Mouse (Mus musculus): ENCODE results near the gene Ppef2.

Ppef2 gene

DNA sequence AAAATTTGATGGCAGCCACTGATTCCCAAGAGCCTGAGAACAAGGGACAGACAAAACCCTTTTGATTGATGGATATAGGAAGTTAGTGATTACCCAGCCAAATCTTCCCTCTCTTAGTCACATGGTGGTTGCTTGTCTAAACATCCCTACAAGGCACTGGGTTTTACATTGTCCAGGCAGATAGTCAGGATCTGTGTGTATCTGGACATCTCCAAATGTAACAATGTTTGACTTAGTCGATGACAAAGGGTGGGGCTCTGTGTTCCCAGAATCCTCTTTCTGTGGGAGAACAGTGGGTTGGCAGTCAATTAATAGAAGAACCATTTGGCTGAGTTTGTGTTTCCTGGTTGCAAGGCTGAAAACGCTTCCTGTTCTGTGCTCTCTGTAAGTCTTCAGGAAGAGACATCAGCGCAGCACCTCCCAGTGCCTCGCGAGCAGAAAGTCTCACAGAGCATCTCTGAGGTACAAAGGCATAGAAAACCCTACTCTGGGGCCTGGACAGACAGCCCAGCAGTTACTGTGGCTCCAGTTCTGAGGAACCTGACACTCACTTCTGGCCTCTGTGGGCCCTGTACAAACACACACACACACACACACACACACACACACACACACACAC, 21.0 kb downstream of the Ppef2 start:
- no peak for DNase-seq

DNA sequence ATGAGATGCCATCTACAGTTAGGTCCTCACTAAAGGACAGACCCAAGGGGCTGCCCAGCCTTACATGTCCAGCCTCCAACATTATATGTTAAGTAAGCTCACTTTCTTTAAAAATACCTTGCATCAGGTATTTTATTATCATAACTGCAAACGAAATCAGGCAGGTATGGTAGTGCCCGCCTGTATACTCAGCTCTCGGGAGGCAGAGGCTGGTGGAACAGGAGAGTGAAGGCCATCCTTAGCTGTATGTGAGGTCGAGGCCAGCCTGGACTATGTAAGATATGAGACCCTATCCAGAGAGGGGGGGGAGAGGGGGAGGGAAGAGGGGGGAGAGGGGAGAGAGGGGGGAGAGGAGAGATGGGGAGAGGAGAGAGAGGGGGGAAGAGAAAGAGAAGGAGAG, 22.7 kb downstream of the Ppef2 start:
- DNase-seq, result no peak

DNA sequence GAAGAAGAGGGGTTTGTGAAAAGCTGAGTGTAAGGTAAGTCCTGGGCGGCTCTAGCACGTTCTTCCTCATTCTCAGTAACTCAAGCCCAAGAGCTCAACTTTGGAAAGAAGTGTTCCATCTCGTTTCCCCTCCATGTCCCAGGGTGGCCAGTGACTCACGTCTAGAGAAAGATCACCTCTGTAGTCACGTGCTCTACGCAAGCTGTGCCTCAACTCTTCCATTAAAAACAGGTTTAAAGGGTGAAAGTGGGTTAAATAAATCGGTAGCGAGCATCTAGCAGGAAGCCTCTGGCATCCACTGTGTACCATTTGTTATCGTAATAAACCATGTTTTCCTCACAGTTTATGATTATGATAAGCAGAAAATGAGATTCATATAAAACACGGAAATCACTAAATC, 24.2 kb downstream of the Ppef2 start:
- no peak for DNase-seq

- no peak for DNase-seq
Measured at GRCm38 (mm10) chr5:92230306-92230705, 25.8 kb downstream of the Ppef2 start.

- no peak for DNase-seq
Measured at GRCm38 (mm10) chr5:92229514-92229913, 26.6 kb downstream of the Ppef2 start.

DNA sequence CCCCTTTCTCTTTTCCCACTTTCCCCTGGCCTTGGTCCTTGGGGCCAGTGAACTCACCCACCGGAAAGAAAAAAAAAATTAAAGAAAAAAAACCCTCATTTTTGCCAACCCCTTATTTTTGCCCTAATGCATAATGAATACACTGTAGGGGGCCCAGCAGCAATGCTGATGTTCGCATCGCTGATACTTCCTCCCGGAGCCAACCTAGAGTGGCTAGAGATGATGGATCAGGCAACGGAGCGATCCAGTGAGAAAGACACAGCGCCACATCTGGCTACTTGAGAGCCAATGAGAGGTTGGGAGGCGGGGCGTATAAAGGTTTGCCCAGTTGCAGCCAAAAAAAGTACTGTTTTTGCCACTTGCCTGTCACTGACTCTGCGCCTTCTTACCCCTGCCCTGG, 27.3 kb downstream of the Ppef2 start:
- DNase-seq, result no peak

- no peak for DNase-seq
Measured at GRCm38 (mm10) chr5:92227782-92228181, 28.3 kb downstream of the Ppef2 start.

GRCm38 (mm10) chr5:92220287-92220902, 35.7 kb downstream of the Ppef2 start:
- DNase-seq, result peak; percentile 35 to 40

DNA sequence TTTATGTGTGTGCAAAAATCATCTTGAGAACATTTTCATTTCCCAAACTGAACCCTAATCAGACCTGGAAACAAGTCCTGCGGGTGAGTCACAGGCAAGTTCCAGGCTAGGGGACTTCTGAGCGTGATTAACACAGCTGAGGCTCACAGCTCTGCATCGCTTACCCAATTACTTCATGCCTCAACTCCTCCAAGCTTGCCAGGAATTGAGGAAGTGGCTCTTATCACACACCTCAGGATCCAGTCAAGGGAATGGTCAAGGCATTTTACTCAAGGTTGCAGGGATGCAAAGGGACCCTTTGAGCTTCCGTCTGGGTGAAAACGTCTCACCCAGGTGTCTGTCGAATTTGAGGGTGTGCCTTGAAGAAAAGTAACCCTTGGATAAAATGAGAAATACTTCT, 36.3 kb downstream of the Ppef2 start:
- DNase-seq, result peak in 1 of 2 experiments; percentile 19

DNA sequence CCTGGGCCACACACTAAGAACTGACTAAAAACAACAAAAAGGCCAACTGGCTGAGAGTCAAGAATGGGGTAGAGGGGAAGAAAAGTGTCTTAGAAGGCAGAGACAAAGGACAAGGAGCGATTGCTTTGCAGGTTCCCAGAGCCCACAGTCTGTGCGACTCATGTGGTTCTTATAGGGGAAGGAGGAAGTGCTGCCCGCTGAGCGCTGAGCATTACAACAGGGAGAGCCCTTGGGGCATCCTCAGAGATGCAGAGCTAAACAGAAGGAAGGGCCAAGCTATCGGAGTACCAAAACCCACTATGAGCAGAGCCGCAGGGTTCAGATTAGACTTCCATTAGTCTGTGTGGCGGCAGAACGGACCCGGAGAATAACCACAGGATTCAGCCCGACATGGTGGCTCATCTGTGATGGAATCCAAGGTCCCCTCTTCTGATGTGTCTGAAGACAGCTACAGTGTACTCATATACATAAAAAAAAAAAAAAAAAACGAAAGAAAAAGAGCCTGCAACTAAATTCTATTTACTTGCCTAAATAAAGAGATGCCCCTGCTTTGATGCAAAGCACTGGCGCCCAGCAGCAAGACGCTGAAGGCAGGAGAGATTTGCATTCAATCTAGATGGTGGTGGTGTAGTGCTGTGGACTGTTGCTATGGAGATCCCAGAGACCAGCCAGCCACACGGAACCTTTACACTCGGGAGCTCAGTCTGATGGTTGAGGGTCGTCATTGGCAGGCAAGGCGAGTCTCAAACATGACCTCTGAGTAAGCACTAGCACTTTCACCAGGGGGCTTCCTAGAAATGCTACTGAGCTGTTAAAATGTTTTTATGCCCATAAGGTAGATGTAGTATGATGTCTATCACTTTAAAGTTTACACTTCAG, 36.9 kb downstream of the Ppef2 start:
- no peak for DNase-seq

GRCm38 (mm10) chr5:92215308-92215707, 40.8 kb downstream of the Ppef2 start, which contains the start of gene U90926:
TSS of gene U90926 (minus strand) at chr5:92215408.
- DNase-seq, result no peak

DNA sequence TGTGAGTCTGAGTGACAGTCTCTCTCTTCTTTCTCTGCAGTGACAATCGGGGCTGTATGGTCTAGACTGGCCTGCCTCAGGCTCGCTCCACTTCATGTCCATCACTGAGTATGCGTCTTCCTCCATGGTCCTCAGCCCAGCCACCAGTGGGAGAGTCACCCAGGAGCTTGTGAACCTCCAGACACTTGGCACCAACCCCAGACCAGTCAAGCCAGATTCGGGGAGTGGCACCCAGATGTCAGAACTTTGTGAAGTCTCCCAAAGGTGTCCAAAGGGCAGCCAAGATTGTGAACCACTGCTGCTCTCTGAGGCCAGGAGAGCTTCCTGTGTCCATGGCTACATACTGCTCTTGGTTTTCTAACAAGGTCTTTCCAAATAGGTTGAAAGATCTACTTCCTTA, 43.8 kb downstream of the Ppef2 start:
- no peak for DNase-seq

DNA sequence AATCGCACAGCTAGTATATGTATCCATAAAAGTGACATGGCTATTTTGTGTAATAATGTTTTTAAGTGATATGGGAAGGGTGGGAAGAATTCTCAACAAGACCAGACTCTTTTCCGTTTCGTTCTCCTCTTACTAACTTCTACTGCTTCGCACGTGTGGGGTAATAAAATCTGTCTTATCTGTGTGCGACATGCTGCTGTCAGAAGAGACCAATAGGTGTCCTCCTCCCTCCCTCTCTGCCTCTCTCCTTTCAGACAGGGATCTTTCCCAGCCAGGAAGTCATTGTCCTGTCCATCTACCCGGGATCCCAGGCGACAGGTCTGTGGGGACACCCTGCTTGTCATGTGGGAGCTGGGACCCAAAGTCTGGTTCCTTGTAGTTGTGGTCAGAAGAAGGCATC, 45.9 kb downstream of the Ppef2 start:
- no peak for DNase-seq

DNA sequence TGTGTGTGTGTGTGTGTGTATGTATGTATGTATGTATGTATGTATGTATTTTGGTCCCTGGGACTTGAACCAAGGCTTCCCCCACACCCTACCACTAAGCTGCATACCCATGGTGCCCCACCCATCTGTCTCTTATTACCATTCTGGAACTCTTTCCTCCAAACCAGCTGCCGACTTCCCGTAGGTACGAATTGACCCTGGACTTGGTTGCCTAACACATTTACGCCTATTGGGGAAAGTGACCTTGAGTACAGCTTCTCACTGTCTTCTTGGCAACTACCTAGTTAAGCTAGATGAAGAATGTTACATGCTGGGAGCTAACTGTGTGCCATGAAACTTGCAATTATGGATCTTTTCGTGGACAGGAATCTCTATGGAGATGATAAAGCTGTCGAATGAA, 50.0 kb downstream of the Ppef2 start:
- no peak for DNase-seq

GRCm38 (mm10) chr5:92205706-92206105, 50.4 kb downstream of the Ppef2 start:
- DNase-seq, result no peak

DNA sequence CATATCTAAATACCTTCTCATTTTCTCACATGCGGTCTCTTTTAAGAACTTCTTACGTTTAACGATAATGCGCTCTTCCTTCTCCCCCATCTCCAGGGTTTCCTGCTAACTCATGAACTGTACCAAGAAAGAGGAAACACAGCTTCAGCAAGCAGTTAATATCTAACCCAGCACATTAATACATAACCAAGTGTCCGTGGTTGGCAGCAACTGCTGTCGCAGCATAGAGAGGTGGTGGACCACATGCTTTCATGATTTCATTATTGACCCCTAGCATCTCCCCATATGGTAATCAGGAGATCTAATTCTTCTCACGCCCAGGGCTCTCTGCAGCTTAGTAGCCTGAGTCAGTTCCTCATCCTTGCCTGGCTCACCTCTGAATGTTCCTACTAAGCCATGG, 50.9 kb downstream of the Ppef2 start:
- no peak for DNase-seq

DNA sequence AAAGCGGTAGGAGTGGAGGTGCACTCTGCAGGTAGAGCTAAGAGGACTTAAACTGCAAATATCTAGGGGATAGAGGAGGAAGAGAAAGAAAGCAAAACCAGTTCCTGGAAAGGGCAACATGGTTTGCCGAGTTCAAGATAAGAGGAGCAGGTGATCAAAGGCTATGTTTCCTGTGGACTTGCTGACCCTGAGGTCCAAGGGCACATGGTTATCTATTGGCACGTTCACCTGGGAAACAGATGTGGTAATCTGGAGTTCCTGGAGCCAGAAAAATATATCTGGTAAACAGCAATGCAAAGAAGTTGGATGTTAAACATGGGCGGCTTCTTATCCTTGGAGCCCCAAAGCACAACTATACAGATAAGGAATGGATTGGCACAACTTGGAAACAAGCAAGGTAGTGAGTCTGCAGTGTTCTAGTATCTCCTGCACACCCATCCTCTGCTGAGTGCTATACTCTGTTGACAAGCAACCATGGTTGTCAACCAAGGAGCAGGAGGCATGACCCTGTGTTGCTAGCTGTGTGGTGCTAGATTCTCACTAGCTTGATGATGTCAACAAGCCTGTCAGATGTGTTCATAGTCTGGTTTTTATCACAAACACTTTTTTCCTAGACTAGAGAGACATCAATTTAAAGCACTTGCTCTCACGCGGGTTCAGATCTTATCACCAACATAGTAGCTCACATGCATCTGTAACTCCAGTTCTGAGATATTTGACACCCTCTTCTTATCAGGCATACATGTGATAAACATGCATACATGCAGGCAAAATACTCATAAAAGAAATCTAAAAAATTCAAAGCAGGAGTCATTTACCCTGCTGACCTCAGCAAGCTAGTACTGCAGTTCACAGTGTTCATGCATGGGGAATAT, 51.7 kb downstream of the Ppef2 start:
- DNase-seq, result no peak

- no peak for DNase-seq
Measured at GRCm38 (mm10) chr5:92198266-92198665, 57.8 kb downstream of the Ppef2 start.

DNA sequence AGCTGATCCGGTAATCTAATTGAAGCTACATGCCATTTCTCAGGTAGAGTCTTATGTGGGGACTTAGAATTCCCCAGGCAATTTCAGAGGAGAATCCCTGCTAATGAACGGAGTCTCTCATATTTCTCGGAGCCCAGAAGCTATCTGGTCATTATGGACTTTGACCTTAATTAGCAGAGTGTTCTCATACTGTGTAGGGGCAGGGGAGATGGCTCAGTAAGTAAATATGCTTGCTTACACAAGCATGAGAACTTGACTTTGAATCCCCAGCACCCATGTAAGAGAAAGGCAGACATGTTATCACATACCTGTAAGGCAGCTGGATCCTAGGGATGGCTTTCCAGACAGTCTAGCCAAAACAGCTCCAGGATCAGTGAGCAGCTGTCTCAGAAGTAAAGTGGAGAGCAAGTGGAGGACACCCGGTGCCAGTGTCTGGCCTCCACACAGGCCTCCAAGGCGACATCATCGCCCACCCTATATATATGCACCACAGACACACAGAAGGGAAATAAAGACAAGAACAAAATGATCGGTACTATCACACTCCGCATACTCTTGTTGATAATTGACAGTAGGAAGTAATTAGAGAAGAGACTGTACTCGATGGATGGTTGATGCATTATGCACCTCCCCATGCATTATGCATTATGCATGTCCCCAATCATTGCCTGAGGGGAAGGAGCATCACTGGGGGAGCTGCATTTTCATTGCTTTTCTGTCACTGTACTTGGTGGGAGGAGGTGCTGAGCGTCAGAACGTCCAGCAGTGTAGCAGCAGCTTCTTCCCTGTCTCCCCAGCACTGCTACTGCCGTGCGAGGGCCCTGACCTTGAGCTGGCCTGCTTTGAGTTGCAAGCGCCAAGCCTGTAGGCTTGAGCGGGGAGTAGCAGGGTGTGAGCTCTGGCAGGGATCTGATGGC, 58.9 kb downstream of the Ppef2 start:
- DNase-seq, result no peak

DNA sequence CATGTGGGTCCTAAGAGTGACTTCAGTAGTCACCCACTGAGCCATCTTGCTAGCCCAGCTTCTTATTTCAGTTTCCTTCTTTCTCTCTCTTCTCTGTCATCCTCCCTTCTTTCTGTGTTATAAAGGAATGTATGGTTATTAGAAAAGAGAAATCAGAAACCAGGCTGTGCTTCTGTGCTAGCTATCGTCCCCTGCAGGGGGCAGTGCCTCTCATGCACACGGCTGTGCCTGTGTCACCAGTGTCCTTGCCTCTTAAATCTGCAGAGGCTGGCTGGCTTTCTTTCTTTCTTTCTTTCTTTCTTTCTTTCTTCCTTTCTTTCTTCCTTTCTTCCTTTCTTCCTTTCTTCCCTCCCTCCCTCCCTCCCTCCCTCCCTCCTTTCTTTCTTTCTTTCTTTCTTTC, 60.4 kb downstream of the Ppef2 start:
- peak; percentile 15 to 38 for DNase-seq

DNA sequence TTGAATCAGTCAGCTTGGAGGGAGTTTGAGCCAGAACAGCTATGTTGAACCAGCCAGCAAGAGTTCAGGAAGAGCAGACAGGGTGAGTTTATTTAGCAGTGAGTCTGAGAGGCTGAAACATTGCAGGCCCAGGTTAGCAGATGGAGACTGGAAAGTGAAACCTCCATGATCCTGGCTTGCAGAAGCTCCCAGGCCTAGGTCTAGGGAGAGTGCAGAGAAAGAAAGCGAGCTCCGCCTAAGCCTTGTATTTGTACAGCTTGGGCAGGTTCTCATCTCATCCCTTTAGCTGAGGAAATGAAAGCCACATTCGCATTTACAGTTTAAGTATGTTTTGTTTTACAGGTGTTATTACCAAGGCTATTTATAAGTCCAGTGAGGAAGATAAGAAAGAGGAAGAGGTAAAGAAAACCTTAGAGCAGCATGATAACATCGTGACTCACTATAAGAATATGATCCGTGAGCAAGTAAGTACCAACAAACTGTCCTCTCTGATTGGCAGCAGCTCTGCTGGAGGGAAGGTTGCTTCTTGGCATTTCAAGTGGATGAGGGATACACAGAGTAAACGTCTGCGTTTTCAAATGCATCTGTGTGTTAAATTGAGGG, 67.1 kb downstream of the Ppef2 start:
- DNase-seq, result no peak

All from cerebellum, postnatal 36 days (tissue).